Mouse (Mus musculus) kidney, embryonic 14.5 days (tissue): ENCODE measurements around the gene Ankrd45. TPM values are rescaled to one million over a fixed set of nuclear protein-coding genes. Genes with fewer than 3 reads are reported as not detected.
A peak's percentile ranks its signal among the peaks of the same experiment; 100 is the strongest.
"Not testable (repeated sequence)": the region's sequence is repeated elsewhere in the genome, so short reads cannot be mapped to it uniquely, and the experiment has no call there.

Experiments
- ATAC-seq: fragments of 200-750 bp; cut with Nextera tagmentation; 2 replicates; pipeline ENCODE4 v1.8.0; 2017; ENCODE audit warnings: moderate number of reproducible peaks, mild to moderate bottlenecking, moderate TSS enrichment, moderate library complexity; ENCODE audit not compliant: low FRiP score, low TSS enrichment
- H3K27ac ChIP-seq: fragments of 300-500 bp; sonication (generic); 2 replicates; pipeline ENCODE4 v1.5.1; 2014; ENCODE audit warnings: low read depth, mild to moderate bottlenecking, low read length, moderate library complexity, mixed read lengths
- H3K27me3 ChIP-seq: fragments of 300-500 bp; sonication (generic); 2 replicates; pipeline ENCODE4 v1.6.1; 2014; ENCODE audit warnings: mild to moderate bottlenecking, low read length; ENCODE audit not compliant: control insufficient read depth, insufficient read depth
- H3K36me3 ChIP-seq: fragments of 300-500 bp; sonication (generic); 2 replicates; pipeline ENCODE4 v1.6.1; 2014; ENCODE audit warnings: low read length, mixed read lengths; ENCODE audit not compliant: control insufficient read depth, insufficient read depth
- H3K4me1 ChIP-seq: fragments of 300-500 bp; sonication (generic); 2 replicates; pipeline ENCODE4 v1.6.1; 2014; ENCODE audit warnings: low read length, mixed read lengths; ENCODE audit not compliant: control insufficient read depth, insufficient read depth
- H3K4me2 ChIP-seq: fragments of 300-500 bp; sonication (generic); replicated peaks from 2 replicates; pipeline ENCODE4 v1.6.1; 2014; ENCODE audit warnings: low read depth, mild to moderate bottlenecking, low read length
- H3K4me3 ChIP-seq: fragments of 300-500 bp; sonication (generic); 2 replicates; pipeline ENCODE4 v1.5.1; 2014; ENCODE audit warnings: mild to moderate bottlenecking, low read length
- H3K9ac ChIP-seq: fragments of 300-500 bp; sonication (generic); 2 replicates; pipeline ENCODE4 v1.6.1; 2014; ENCODE audit warnings: low read depth, mild to moderate bottlenecking, low read length, moderate library complexity
- H3K9me3 ChIP-seq: fragments of 300-500 bp; sonication (generic); 2 replicates; pipeline ENCODE4 v1.6.1; 2016; ENCODE audit warnings: low read length; ENCODE audit not compliant: control insufficient read depth
- WGBS: fragments of 180-500 bp; shearing (Covaris S2); extraction: QIAGEN DNeasy Blood & Tissue Kit; methylation state at CpG from one replicate; pipeline ENCODE4 v1.1.7; 2014; 5-methylcytosine and 5-hydroxymethylcytosine counted together
- polyA plus RNA-seq: library from polyadenylated mRNA; unstranded; fragments of >200 nt; fragmentation: Nextera tagmentation; extraction: Ambion mirVana; gene quantifications from 2 replicates; pipeline ENCODE4 v1.2.1, GENCODE M21; 2014

The Ankrd45 gene
- polyA plus RNA-seq, 1 experiment from 2014 or later = 5.9 TPM

DNA sequence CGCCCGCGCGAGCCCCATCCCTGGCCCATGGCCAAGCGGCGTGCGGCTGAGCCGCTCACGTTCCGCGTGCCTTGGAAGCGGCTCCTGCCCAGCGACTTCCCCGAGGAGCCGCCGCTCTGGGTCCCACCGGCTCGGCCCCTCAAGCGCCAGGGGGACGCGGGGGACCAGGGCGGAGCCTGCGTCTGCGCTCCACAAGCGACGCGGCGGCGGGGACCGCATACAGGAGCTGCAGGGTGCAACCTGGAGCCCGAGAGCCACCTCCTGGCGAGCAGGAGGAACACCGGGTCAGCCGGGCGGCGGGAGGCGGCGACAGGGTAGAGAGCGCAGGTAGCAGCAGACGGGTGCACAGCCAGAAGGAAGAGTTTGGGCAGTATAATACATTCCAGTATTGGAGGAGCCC, 28.2 kb downstream of the Ankrd45 start:
- Histone ChIP-seq H3K27me3 (peaks cover 8% of the 10 kb centered on the region), H3K4me1 (no peaks in the 10 kb centered on the region), H3K4me3 (peak overlapping the region; percentile 49), H3K36me3 (no peaks in the 10 kb centered on the region), H3K4me2 (peak overlapping the region; percentile 70), H3K9me3 (no peaks in the 10 kb centered on the region), H3K27ac (no peak overlapping the region), H3K9ac (peak overlapping the region; percentile 58)
- peak; percentile 97 for ATAC-seq
- 1% methylated on average over 40 of the region's 40 CpGs for WGBS

DNA sequence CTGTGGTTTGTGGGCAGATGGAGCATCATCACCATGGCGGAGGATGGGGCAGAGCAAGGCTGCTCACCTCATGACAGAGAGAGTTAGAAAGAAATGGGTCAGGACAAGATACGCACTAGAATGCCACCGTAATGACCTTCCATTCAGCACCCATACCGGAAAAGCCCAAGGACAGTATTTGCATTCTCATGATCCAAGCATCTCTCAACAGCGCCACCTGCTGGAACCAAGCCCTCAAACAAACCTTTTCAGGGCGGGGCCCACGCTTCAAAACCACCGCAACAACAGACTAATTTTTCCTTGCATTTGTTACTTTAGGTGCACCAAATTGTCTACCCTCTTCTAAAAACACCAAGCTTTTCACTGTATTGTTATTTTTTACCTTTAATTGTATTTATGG, 38.2 kb downstream of the Ankrd45 start:
- no peak overlapping the region for H3K4me3 ChIP-seq
- H3K4me2 ChIP-seq = no peak overlapping the region
- ATAC-seq = no peak
- 61% methylated on average over 8 of the region's 8 CpGs for WGBS
- H3K27me3 ChIP-seq = no peaks in the 10 kb centered on the region
- H3K27ac ChIP-seq = no peak overlapping the region
- H3K9me3 ChIP-seq = no peaks in the 10 kb centered on the region; the same call in 1 of the 2 replicates
- no peaks in the 10 kb centered on the region for H3K4me1 ChIP-seq
- H3K9ac ChIP-seq = no peak overlapping the region
- no peaks in the 10 kb centered on the region for H3K36me3 ChIP-seq

DNA sequence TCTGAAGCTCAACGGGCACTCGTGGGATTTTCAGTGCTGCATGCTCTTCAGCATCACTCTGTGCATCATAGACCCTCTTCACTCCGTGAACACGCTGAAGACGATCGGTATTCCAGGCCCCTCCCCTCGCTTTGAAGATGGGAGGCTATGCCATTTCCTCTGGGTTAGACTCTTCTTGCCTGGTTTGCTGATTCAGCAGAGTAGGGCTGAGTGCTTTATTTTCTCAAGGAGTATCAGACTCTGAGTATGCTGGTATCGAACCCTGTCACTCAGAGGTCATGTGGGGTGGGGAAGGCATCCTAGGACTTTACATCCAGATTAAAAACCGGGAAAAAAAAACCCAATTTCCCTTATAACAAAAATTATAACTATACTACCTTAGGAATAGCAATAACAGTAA, 39.9 kb downstream of the Ankrd45 start:
- Histone ChIP-seq H3K9ac (no peak overlapping the region), H3K27ac (no peak overlapping the region), H3K4me2 (no peak overlapping the region), H3K9me3 (no peaks in the 10 kb centered on the region; the same call in 1 of the 2 replicates), H3K36me3 (no peaks in the 10 kb centered on the region), H3K4me3 (no peak overlapping the region), H3K27me3 (no peaks in the 10 kb centered on the region), H3K4me1 (no peaks in the 10 kb centered on the region)
- ATAC-seq = no peak
- 83% methylated on average over 9 of the region's 9 CpGs for WGBS

DNA sequence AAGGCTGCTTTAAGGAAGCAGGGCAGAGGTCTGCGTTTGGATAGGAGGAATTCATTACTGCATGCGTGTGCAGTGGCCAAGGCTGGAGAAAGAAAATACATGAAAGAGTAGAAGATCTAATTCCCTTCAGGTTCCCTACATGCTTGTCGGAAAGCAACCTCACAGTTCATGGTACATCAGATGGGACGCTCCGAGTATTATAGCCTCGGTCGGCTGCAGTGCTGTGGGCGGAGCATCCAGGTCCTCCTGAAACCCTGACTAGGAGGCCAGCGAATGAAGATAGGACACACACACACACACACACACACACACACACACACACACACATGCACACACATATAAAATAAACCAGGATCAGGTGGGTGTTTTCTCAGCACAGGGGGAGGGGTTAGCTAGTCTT, 41.2 kb downstream of the Ankrd45 start:
- H3K27me3 ChIP-seq = no peaks in the 10 kb centered on the region
- 36% methylated on average over 9 of the region's 9 CpGs for WGBS
- H3K9ac ChIP-seq = no peak overlapping the region
- no peaks in the 10 kb centered on the region for H3K36me3 ChIP-seq
- H3K4me2 ChIP-seq = peak overlapping the region; percentile 13; the same call in 1 of the 2 replicates
- no peak overlapping the region for H3K4me3 ChIP-seq
- ATAC-seq = no peak
- no peak overlapping the region for H3K27ac ChIP-seq
- no peaks in the 10 kb centered on the region for H3K4me1 ChIP-seq
- H3K9me3 ChIP-seq = no peaks in the 10 kb centered on the region; the same call in 1 of the 2 replicates

DNA sequence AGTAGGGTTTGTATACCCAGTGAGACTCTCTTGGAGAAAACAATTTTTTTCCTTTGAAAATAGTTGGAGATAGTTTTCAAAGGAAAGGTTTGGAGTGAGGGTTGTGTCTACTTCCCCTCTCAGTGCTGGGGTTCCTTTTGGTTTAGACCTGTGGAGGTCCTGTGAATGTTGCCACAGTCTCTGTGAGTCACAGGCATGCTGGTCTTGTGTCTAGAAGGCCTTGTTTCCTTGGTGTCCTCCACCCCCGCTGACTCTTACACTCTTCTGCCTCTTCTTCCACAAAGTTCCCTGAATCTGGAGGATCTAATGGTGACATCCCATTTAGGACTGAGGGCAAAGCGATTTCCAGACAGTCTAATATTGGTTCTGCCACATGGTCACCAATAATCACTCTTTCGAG, 42.9 kb downstream of the Ankrd45 start:
- no peaks in the 10 kb centered on the region for H3K27me3 ChIP-seq
- no peaks in the 10 kb centered on the region for H3K36me3 ChIP-seq
- H3K4me1 ChIP-seq = no peaks in the 10 kb centered on the region
- no peak overlapping the region for H3K27ac ChIP-seq
- H3K9me3 ChIP-seq = no peaks in the 10 kb centered on the region
- no peak overlapping the region for H3K4me3 ChIP-seq
- ATAC-seq = no peak
- H3K4me2 ChIP-seq = no peak overlapping the region
- H3K9ac ChIP-seq = no peak overlapping the region
- WGBS = 94% methylated on average over 3 of the region's 3 CpGs

DNA sequence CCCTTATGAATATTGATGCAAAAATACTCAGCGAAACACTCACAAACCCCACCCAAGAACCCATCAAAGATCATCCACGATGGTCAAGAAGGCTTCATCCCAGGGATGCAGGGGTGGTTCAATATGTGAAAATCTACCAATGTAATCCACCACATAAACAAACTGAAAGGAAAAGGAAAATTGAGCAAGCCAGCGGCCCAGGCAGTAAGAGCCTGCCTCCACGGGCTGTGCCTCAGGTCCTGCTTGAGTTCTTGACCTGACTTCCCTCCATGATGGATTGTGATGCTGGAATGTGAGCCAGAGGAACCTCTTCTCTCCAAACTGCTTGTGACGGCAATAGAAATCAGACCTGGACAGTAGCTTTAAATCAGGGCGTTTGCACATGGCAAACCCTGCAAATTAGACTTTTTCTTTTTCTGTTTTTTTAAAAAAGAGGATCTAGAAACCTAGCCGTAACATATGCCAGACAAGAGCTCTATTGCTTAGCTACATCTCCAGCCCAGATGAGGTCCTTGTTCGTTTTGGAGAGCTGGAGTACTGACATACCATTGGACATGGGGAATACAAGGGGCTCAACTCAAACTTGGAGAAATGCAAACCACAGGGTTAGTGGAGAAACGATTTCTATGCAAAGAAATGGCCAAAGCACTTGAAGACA, 47.9 kb downstream of the Ankrd45 start:
- ATAC-seq = no peak
- Histone ChIP-seq H3K4me1 (no peaks in the 10 kb centered on the region), H3K27ac (no peak overlapping the region), H3K27me3 (no peaks in the 10 kb centered on the region), H3K9ac (no peak overlapping the region), H3K4me2 (no peak overlapping the region), H3K4me3 (no peak overlapping the region), H3K9me3 (no peaks in the 10 kb centered on the region), H3K36me3 (no peaks in the 10 kb centered on the region)
- WGBS = 69% methylated on average over 9 of the region's 9 CpGs

DNA sequence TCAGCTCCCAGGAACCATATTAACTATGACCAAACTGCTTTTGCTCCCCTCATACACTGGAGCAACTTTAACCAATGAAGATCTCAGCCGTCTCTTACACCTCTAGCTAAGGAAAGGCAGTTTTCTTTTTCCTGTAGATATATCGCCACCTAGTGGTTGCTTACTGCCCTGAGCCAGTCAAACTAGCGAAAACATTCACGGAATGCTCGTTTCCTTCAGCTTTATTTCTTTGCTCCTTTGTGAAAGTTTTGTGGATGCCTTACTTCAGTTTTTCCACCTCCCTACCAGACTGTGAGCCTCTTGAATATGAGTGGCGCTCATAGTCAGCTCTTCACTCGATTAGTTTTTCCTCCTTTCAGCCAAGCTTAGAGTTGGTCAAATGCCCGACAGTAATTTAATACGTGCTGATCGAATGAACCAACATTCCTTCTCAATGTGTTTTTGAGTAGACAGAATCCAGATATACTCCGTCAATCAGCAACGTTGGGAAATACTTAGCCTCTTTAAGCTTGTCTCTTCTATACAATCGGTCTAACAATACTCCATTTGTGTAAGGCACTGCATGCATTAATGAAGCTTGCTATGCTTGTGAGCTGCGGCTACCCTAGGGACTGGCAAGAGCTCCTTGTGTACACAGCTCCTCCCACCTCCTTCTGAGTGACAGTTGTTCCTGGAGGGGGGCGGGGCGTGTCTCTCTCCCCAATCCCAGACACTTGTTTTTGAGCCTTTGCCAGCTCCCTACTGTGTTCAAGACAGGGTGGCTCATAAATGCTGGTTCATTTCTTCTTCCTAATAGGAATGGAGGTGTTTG, 53.3 kb downstream of the Ankrd45 start:
- peak overlapping the region; percentile 54 for H3K9ac ChIP-seq
- H3K27me3 ChIP-seq = no peaks in the 10 kb centered on the region
- WGBS = under 1% methylated on average over 16 of the region's 16 CpGs
- H3K4me3 ChIP-seq = peak overlapping the region; percentile 48
- no peaks in the 10 kb centered on the region for H3K4me1 ChIP-seq
- peak; percentile 98 for ATAC-seq
- no peak overlapping the region for H3K27ac ChIP-seq
- peak overlapping the region; percentile 74 for H3K4me2 ChIP-seq
- H3K9me3 ChIP-seq = no peaks in the 10 kb centered on the region
- no peaks in the 10 kb centered on the region for H3K36me3 ChIP-seq

DNA sequence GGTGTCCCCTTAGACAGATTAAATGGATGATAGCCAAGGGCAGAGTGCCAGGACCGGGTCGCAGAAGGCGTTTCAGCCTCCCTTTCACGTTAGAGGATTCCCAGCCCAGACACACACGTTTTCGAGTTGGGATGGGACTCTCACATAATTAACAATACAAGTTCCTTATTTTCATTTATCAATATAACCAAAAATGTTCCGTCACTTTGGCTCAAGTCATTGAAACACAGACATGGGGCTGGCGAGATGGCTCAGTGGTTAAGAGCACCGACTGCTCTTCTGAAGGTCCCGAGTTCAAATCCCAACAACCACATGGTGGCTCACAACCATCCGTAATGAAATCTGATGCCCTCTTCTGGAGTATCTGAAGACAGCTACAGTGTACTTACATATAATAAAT, 53.9 kb downstream of the Ankrd45 start:
- ATAC-seq, H3K4me1 ChIP-seq, H3K27ac ChIP-seq, H3K9me3 ChIP-seq, H3K9ac ChIP-seq, H3K36me3 ChIP-seq, H3K27me3 ChIP-seq: not testable (repeated sequence)
- WGBS = 55% methylated on average over 11 of the region's 11 CpGs
- peak overlapping the region; percentile 48; the same call in 1 of the 2 replicates for H3K4me3 ChIP-seq
- H3K4me2 ChIP-seq = peak overlapping the region; percentile 74

DNA sequence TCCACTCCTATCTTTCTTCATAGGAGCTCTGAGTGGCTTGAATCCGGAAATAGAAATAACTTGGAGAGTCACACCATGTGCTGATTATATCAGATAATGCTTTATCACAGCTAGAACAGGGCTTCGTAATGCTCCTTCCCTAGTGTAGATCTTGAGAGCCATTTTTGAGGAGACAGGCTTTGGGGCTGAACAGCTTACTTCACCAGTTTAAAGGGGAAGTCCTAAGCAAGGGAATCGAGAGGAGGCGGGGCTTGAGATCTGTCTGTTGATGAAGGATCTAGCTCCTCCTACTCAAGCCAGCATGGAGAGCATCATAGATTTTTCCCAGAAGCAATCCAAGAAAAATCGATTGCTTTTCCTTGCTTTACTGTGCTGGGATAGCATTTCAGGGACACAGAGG, 57.4 kb downstream of the Ankrd45 start:
- no peak for ATAC-seq
- no peak overlapping the region for H3K9ac ChIP-seq
- WGBS = 72% methylated on average over 5 of the region's 5 CpGs
- H3K4me2 ChIP-seq = no peak overlapping the region
- no peaks in the 10 kb centered on the region for H3K4me1 ChIP-seq
- H3K27me3 ChIP-seq = no peaks in the 10 kb centered on the region
- H3K4me3 ChIP-seq = no peak overlapping the region
- no peak overlapping the region for H3K27ac ChIP-seq
- no peaks in the 10 kb centered on the region for H3K9me3 ChIP-seq
- H3K36me3 ChIP-seq = no peaks in the 10 kb centered on the region
